Mouse (Mus musculus): Measurements from ENCODE around the gene Zfp423.

GRCm38 (mm10) chr8:87784227-87784626 lies 175.2 kb downstream of the Zfp423 start:
- TF ChIP-seq POLR2A (IDR thresholded peaks at IDR 0.05; ENCODE audit: insufficient read depth, low read depth, low read length) (no peak), CTCF (IDR thresholded peaks at IDR 0.05; ENCODE audit: insufficient read depth, low read depth, low read length) (no peak)
